Mouse (Mus musculus) urinary bladder, adult 18-20 months (tissue): ENCODE results near the gene Spcs3.

Experiments
- DNase-seq, 2 experiments: peaks; one replicate each; pipeline ENCODE4 v3.0.0; 2022; ENCODE audit warnings: low spot score in 2 of 2, mixed read lengths in 2 of 2

The Spcs3 gene

DNA sequence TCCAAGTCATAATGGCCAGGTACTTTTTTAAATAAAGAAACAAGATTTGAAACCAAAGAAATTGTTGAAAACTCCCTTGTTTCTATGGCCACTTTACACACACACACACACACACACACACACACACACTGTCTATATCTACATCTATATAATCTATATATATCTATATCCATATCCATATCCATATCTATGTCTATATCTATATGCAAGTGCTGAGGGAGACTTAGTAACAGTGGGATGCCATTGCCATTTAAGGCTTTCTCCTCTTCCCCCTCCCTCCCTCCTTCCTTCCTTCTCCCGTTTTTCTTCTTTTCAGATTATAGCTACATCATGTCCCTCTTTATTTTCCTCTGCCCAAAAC lies 21.7 kb downstream of the Spcs3 start:
- no peak for DNase-seq

- peak; percentile 39 for DNase-seq
Measured at GRCm38 (mm10) chr8:54507428-54508095, 22.2 kb downstream of the Spcs3 start.

DNA sequence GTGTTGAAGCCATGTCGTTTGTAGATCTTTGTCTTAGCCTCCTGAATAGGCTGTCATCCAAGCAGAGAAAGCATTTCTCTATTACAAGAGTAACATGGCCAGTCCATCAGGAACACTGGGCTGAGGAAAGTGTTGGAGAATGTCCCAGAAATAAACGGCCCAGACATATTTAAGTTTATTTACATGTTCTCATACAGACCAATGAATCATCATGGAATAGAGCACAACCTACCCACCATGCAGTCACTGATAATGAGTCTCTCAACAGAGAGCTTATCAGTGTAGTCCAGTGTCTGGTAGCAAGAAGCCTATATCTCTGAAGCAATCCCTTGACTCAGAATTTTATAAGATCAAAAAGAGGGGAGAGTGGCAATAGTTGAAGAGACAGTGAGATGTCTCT lies 24.7 kb downstream of the Spcs3 start:
- DNase-seq, result no peak

GRCm38 (mm10) chr8:54503104-54503503 lies 26.7 kb downstream of the Spcs3 start:
- DNase-seq, result no peak

- no peak for DNase-seq
Measured at GRCm38 (mm10) chr8:54493915-54494314, 35.9 kb downstream of the Spcs3 start.

DNA sequence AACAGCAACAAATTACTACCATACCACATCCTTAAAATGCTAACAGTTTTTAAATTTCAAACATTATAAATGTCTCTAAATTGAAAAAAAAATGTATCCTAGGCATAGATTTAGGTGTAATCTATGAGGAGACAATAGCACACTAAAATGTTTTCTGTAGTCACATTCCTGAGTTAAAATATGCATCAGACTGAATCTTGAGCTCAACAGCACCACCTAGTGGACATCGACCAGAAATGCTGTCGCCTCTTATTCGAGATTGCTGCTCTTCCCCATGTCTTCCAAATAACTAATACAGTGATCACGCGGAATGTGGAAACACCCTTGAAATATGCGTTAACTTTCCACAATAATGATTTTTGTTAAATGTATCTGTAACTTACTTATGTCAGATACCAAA lies 36.7 kb downstream of the Spcs3 start:
- no peak for DNase-seq

GRCm38 (mm10) chr8:54491934-54492333 lies 37.9 kb downstream of the Spcs3 start:
- no peak for DNase-seq

DNA sequence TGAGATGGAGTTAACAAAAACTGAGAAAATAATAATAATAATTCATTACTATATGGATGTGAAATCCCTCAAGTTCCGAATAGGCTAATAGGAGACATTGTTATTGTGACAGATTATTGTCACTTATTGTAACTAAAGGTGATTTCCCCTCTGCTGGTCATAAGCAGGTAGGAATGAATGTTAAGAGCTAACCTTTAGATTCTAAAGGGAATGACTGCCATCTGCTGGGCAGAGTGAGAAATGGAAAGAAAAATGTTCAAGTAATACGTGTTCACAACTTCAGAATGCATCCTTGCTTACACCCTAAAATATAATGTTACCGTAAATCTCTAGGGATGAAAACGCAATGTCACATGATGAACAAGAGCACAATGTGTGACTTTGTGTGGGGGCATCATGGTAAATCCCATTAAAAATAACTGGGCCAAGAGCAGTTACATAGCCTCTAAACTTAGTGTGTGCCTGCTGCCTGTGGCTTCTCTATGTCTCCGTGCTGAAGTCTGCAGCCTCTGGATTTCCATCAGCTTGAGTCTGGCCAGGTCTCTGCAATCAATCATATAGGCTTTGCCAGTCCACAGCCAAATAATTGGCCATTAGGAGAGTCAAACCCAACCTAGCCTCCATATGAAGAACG lies 38.6 kb downstream of the Spcs3 start:
- DNase-seq, result no peak

GRCm38 (mm10) chr8:54488437-54488836 lies 41.4 kb downstream of the Spcs3 start:
- no peak for DNase-seq

- no peak for DNase-seq
Measured at GRCm38 (mm10) chr8:54486555-54487273, 43.1 kb downstream of the Spcs3 start.
